Mouse (Mus musculus) myocyte (in vitro differentiated cells): Measurements from ENCODE around the gene Gm20388.

Experiments used
- E2F4 ChIP-seq: IDR thresholded peaks from one replicate; pipeline ENCODE4 v1.6.1; 2011; ENCODE audit warnings: mild to moderate bottlenecking, control low read depth, moderate library complexity; ENCODE audit not compliant: insufficient read depth
- MAX ChIP-seq: IDR thresholded peaks from one replicate; pipeline ENCODE4 v1.6.1; 2011; ENCODE audit warnings: low read depth, mild to moderate bottlenecking, control low read depth
- MYOD1 ChIP-seq, 3 experiments: IDR thresholded peaks; one replicate each; pipeline ENCODE4 v1.6.1; 2011; ENCODE audit warnings: control low read depth in 2 of 3, low read depth in 2 of 3, mild to moderate bottlenecking in 2 of 3, moderate library complexity in 1 of 3; ENCODE audit not compliant: insufficient read length in 2 of 3, control insufficient read depth in 1 of 3
- POLR2A ChIP-seq: IDR thresholded peaks from one replicate; pipeline ENCODE4 v1.6.1; 2011; ENCODE audit warnings: low read depth, mild to moderate bottlenecking, control low read depth, moderate library complexity; ENCODE audit not compliant: insufficient read length
- POLR2AphosphoS2 ChIP-seq: IDR thresholded peaks from one replicate; pipeline ENCODE4 v1.6.1; 2011; ENCODE audit warnings: low read depth, control low read depth; ENCODE audit not compliant: insufficient read length
- REST ChIP-seq: IDR thresholded peaks from one replicate; pipeline ENCODE4 v1.6.1; 2011; ENCODE audit warnings: mild to moderate bottlenecking, control low read depth, moderate library complexity; ENCODE audit not compliant: insufficient read depth, insufficient read length
- SRF ChIP-seq: IDR thresholded peaks from one replicate; pipeline ENCODE4 v1.6.1; 2011; ENCODE audit warnings: low read depth; ENCODE audit not compliant: control insufficient read depth, insufficient read length
- TCF12 ChIP-seq: IDR thresholded peaks from one replicate; pipeline ENCODE4 v1.6.1; 2011; ENCODE audit warnings: mild to moderate bottlenecking, control low read depth; ENCODE audit not compliant: poor library complexity, insufficient read depth, severe bottlenecking

GRCm38 (mm10) chr8:122151541-122151940 lies 2240.9 kb downstream of the Gm20388 start:
- no peak for TF ChIP-seq TCF12
- TF ChIP-seq POLR2A: no peak
- TF ChIP-seq POLR2AphosphoS2: no peak
- TF ChIP-seq E2F4: no peak
- no peak for TF ChIP-seq SRF
- TF ChIP-seq REST: no peak
- no peak for TF ChIP-seq MAX
- no peak for TF ChIP-seq MYOD1 (IDR thresholded peaks at IDR 0.05; ENCODE audit: control insufficient read depth in 1 of 3, insufficient read length in 2 of 3, low read depth in 2 of 3)
